Mouse (Mus musculus): Measurements from ENCODE around the gene Cfap43. TPM values are rescaled to one million over a fixed set of nuclear protein-coding genes. Genes with fewer than 3 reads are reported as not detected.
A peak's percentile ranks its signal among the peaks of the same experiment; 100 is the strongest.

Gene Cfap43
- polyA plus RNA-seq, 1 experiment from 2014 or later, result 0.19 TPM

DNA sequence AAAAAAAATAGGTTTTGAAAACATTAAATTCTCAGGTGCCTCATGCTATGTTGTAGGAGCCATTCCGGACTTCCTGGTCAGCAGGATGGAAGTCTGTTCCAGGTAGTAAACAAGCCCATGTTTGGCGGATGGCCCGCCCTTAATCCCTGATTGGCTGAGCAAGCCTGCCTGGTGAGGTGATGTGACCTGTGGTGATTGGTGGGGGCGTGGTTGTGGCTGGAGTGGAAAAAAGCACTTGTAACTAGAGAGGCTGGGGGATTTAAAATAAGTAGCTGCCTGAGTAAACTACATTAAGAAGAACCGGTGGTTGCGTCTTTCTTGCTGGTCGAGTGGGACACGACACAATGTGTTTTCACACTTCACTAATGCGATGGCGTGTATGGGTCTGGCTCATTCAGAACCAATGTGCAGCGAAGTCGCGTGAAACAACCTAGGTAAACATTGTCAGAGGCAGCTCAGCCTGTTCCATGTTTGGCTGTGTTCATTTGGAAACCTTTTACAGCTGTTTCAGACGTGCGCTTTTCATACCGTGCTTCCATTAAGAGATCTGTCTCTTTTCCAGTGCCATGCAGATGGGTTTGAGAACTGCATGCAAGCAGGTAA is 15.7 kb upstream of the Cfap43 start:
- no peaks in the 10 kb centered on the region for H3K36me3 ChIP-seq
- no peak overlapping the region for H3K9ac ChIP-seq
- no peak overlapping the region for H3K27ac ChIP-seq
- 68% methylated on average over 16 of the region's 16 CpGs for WGBS
- no peaks in the 10 kb centered on the region for H3K9me3 ChIP-seq
- ATAC-seq (ENCODE audit: insufficient number of reproducible peaks, insufficient read depth, low FRiP score, low TSS enrichment), result no peak
- no peak overlapping the region for H3K4me3 ChIP-seq
- H3K27me3 ChIP-seq, result 0 out of 2 replicates have a peak, but pooled peaks cover 3% of the 10 kb centered on the region
- H3K4me2 ChIP-seq (replicated peaks), result no peak overlapping the region
- H3K4me1 ChIP-seq, result peaks cover 8% of the 10 kb centered on the region; the same call in 1 of the 2 replicates

DNA sequence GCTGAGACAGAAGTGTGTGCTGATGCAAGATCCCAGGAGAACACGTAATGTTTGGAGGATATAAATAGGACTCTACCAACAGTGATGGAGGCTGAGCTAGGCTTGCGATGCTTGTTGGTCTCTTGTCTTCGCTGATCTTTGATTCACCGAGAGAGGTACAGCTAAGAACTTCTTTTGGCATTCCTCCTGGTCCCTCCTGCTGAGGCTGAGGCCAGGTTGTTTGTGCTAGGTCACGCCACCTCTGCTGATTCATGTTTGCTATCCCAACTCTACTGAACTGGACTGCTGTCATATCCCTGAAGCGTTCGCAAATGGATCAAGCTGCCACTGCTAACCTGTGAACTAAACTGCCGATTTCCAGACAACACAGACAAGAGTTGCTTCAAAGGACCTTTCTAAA is 15.1 kb upstream of the Cfap43 start:
- Histone ChIP-seq H3K27ac (no peak overlapping the region), H3K36me3 (no peaks in the 10 kb centered on the region), H3K27me3 (0 out of 2 replicates have a peak, but pooled peaks cover 3% of the 10 kb centered on the region), H3K4me2 (replicated peaks) (no peak overlapping the region), H3K9me3 (no peaks in the 10 kb centered on the region), H3K9ac (no peak overlapping the region), H3K4me1 (peaks cover 8% of the 10 kb centered on the region; the same call in 1 of the 2 replicates), H3K4me3 (no peak overlapping the region)
- 94% methylated on average over 8 of the region's 8 CpGs for WGBS
- ATAC-seq (ENCODE audit: insufficient number of reproducible peaks, insufficient read depth, low FRiP score, low TSS enrichment), result no peak

DNA sequence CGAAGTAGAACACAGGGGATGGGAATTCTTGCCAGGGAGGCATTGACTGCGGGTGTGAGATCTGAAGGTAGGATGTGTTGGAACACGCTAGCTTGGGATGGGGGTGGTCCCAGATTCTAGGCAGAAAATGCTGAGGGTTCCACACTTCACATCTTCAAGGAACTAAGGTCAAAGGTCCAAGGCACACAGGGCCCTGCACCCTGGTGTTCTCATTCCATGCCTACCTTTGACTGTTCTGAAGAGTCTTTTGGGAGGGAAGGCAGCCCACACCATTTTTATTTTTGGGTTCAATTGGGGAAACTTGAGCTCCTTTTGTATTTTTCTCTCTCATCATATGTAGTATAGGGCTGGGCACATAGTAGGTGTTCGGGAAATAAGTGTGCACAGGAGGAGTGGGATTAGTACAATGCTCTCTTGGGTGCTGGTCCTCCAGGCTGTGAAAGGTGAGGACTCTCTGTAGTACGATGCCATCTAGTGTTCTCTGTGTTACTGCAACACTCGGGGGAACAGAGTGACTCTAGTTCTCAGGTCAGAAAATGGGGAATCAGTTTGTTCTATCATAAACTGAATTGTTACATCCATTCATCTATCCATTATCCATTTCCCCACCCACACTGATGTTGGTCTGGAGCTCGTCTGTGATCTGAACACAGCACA is 13.0 kb upstream of the Cfap43 start:
- Histone ChIP-seq H3K4me3 (no peak overlapping the region), H3K4me1 (no peaks in the 10 kb centered on the region), H3K9ac (no peak overlapping the region), H3K27ac (no peak overlapping the region), H3K4me2 (replicated peaks) (no peak overlapping the region), H3K9me3 (no peaks in the 10 kb centered on the region), H3K27me3 (no peaks in the 10 kb centered on the region), H3K36me3 (no peaks in the 10 kb centered on the region)
- 43% methylated on average over 7 of the region's 7 CpGs for WGBS
- peak; percentile 62 for ATAC-seq (ENCODE audit: insufficient number of reproducible peaks, insufficient read depth, low FRiP score, low TSS enrichment)

DNA sequence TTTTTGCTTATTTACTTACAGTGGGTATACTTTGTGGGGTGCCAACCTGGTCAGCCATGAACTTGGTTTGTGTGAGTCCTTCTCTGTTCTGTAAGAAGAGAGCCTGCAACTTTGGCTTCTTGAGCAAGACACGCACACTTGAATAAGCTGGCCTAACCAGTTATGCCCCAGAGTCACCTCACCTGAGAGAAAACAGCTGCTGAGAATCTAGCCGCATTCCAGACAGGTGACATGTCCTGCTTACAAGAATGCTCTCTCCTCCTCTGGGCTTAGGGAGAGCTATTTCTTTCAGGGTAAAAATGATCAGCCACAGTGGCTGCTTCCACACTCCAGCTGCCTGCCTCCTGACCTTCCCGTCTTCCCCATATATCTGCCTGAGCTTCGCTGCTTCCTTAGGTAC is 10.0 kb upstream of the Cfap43 start:
- no peaks in the 10 kb centered on the region for H3K27me3 ChIP-seq
- H3K27ac ChIP-seq, result no peak overlapping the region
- no peak for ATAC-seq (ENCODE audit: insufficient number of reproducible peaks, insufficient read depth, low FRiP score, low TSS enrichment)
- H3K9ac ChIP-seq, result no peak overlapping the region
- H3K4me1 ChIP-seq, result no peaks in the 10 kb centered on the region
- no peaks in the 10 kb centered on the region for H3K36me3 ChIP-seq
- no peak overlapping the region for H3K4me2 ChIP-seq (replicated peaks)
- H3K4me3 ChIP-seq, result no peak overlapping the region
- no peaks in the 10 kb centered on the region for H3K9me3 ChIP-seq
- 66% methylated on average over 4 of the region's 4 CpGs for WGBS

DNA sequence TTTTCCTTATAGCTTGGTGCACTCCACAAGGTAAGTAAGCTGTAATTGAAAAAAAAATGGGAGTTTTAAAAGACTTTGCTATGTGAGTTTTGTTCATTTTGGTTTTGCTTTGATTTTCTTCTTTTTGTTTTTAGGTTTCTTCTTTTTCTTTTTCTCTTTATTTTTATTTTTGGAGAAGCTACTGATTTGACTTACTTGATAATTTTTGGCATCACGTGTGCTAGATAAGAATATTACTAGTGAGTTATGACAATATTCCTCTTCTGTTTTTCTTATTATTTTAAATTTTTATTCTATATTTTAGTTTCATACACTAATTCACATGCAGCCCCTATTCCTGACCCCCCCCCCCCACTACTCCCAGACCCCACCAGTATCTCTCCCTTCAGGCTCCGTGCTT is 7.9 kb upstream of the Cfap43 start:
- Histone ChIP-seq H3K27ac (no peak overlapping the region), H3K4me2 (replicated peaks) (no peak overlapping the region), H3K4me3 (no peak overlapping the region), H3K36me3 (no peaks in the 10 kb centered on the region), H3K9ac (no peak overlapping the region), H3K9me3 (no peaks in the 10 kb centered on the region), H3K4me1 (no peaks in the 10 kb centered on the region), H3K27me3 (no peaks in the 10 kb centered on the region)
- WGBS, result 87% methylated on average over 2 of the region's 2 CpGs
- ATAC-seq (ENCODE audit: insufficient number of reproducible peaks, insufficient read depth, low FRiP score, low TSS enrichment), result no peak

DNA sequence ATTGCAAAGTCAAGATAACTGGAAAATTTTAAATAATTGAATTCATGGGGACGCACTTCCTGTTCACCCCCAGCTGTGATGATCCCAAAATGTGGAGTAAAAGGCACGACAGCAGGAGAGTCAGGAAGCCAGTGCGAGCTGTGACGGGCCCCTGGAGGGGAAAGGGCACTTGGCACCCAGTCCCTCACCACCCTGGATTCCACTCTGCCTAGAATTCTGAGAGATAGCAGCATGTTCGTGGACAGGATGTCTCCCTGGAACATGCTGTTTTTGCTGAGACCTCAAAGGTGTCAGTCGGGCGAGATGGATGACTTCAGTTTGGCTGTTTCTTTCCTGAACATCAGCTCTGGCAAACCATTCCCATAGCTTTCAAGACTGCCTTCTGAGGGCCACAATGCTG is 6.7 kb upstream of the Cfap43 start:
- H3K36me3 ChIP-seq, result no peaks in the 10 kb centered on the region
- H3K9me3 ChIP-seq, result no peaks in the 10 kb centered on the region
- H3K27ac ChIP-seq, result no peak overlapping the region
- no peak for ATAC-seq (ENCODE audit: insufficient number of reproducible peaks, insufficient read depth, low FRiP score, low TSS enrichment)
- no peak overlapping the region for H3K4me2 ChIP-seq (replicated peaks)
- H3K4me1 ChIP-seq, result no peaks in the 10 kb centered on the region
- H3K27me3 ChIP-seq, result no peaks in the 10 kb centered on the region
- no peak overlapping the region for H3K4me3 ChIP-seq
- H3K9ac ChIP-seq, result no peak overlapping the region
- WGBS, result 72% methylated on average over 7 of the region's 7 CpGs

DNA sequence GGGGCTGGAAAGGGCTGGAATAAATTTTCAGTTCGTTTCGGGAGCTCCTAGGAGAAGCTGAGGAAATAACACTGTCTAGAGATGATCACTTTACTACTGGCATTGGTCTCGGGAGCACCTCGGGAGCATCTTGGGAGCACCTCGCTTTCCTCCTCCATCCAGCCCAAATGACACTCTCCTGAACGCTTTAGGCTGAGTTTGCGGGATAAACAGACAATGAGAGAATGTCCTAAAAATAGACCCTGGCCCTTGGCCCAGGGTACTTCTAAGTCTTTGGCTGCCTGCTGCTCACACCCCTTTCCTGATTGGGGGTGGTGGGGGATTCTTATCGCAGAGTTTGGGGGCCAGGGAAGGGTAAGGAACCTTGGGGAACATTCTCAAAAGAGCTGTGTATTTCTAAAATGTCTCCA is 884 bp upstream of the Cfap43 start:
- H3K4me3 ChIP-seq, result peak overlapping the region; percentile 80
- H3K27ac ChIP-seq, result peak overlapping the region; percentile 93
- peak overlapping the region; percentile 75 for H3K4me2 ChIP-seq (replicated peaks)
- peaks cover 20% of the 10 kb centered on the region for H3K4me1 ChIP-seq
- H3K36me3 ChIP-seq, result no peaks in the 10 kb centered on the region
- no peak for ATAC-seq (ENCODE audit: insufficient number of reproducible peaks, insufficient read depth, low FRiP score, low TSS enrichment)
- no peaks in the 10 kb centered on the region for H3K9me3 ChIP-seq
- WGBS, result 6% methylated on average over 8 of the region's 8 CpGs
- peak overlapping the region; percentile 88; the same call in 1 of the 2 replicates for H3K9ac ChIP-seq
- H3K27me3 ChIP-seq, result no peaks in the 10 kb centered on the region

DNA sequence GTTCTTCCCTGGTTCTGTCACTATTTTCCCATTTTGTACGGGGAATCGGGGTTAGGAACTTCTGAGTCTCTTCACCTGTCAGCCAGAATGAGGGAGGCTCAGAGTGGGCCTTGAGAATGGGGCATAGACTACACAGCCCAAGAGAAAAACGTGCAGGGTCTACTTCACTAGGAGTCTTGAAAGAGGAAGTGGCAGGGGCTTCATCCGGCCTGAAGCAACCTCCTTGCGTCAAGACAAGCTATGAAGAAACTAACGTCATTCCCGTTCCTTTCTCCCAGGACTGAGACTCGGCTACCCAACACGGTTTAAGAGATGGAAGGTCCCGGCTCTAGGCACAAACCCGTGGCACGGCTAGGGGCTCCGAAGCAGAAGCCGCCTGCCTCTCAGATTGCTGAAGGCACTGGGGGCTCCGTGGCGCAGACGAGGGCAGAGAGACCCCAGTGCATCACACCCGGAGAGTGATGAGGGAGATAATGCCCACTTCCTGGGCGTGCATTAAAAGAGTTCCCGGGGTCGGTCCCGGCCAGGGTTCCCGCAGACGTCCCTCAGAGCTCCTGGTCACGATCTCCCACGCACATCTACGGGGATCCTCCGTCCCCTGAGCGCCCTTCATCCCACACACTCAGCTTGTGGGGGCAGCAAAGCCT is 509 bp downstream of the Cfap43 start:
- WGBS, result 1% methylated on average over 29 of the region's 29 CpGs
- Histone ChIP-seq H3K27me3 (no peaks in the 10 kb centered on the region), H3K9ac (peak overlapping the region; percentile 88), H3K4me1 (peaks cover 20% of the 10 kb centered on the region), H3K36me3 (no peaks in the 10 kb centered on the region), H3K4me2 (replicated peaks) (peak overlapping the region; percentile 75), H3K9me3 (no peaks in the 10 kb centered on the region), H3K27ac (peak overlapping the region; percentile 93), H3K4me3 (peak overlapping the region; percentile 80)
- peak; percentile 12; the same call in 1 of the 2 replicates for ATAC-seq (ENCODE audit: insufficient number of reproducible peaks, insufficient read depth, low FRiP score, low TSS enrichment)

DNA sequence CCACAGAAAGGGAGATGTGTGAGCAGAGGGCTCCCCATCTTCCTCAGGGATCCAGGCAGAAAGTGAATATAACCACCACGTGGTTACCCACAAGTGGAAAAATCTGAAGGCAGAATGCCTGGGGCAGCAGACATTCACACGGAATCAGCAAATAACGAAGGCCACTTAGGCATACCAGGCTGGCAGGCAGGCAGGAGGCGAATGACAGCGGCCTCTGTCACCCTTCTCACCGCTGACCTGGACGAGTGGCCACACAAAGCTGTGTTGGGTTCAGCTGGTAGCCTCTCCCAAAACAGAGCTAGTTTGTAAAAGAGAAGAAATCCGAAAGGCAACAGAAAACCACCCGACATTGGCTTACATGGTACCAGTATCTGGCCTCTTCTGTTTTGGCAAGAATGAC is 1.1 kb downstream of the Cfap43 start:
- WGBS, result 17% methylated on average over 9 of the region's 9 CpGs
- H3K27ac ChIP-seq, result no peak overlapping the region
- H3K9me3 ChIP-seq, result no peaks in the 10 kb centered on the region
- H3K4me1 ChIP-seq, result peaks cover 20% of the 10 kb centered on the region
- no peak for ATAC-seq (ENCODE audit: insufficient number of reproducible peaks, insufficient read depth, low FRiP score, low TSS enrichment)
- H3K36me3 ChIP-seq, result no peaks in the 10 kb centered on the region
- H3K27me3 ChIP-seq, result no peaks in the 10 kb centered on the region
- peak overlapping the region; percentile 80 for H3K4me3 ChIP-seq
- H3K4me2 ChIP-seq (replicated peaks), result peak overlapping the region; percentile 75
- H3K9ac ChIP-seq, result peak overlapping the region; percentile 88

DNA sequence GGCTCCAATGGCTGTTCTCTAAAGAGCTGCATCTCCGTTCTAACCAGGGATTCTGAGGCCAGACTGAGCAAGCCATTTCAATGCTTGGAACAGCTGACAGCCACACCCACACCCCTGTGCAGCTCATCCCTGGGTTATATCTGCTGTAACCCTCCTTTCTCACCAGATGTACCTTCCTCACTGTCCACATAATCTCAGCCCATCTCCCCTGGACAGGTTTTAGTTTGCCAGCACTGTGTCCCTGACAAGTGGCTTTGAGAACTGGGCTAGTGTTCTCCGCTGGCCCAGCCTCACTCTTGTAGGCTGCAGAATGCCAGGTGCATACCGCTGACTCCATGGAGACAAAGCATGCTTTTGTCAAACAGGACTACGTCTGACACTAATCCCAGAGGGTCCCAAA is 1.7 kb downstream of the Cfap43 start:
- H3K4me3 ChIP-seq, result peak overlapping the region; percentile 80
- no peaks in the 10 kb centered on the region for H3K9me3 ChIP-seq
- peak overlapping the region; percentile 88; the same call in 1 of the 2 replicates for H3K9ac ChIP-seq
- peaks cover 20% of the 10 kb centered on the region for H3K4me1 ChIP-seq
- no peaks in the 10 kb centered on the region for H3K27me3 ChIP-seq
- H3K36me3 ChIP-seq, result no peaks in the 10 kb centered on the region
- no peak for ATAC-seq (ENCODE audit: insufficient number of reproducible peaks, insufficient read depth, low FRiP score, low TSS enrichment)
- H3K4me2 ChIP-seq (replicated peaks), result peak overlapping the region; percentile 75
- H3K27ac ChIP-seq, result no peak overlapping the region
- WGBS, result 28% methylated on average over 4 of the region's 4 CpGs

DNA sequence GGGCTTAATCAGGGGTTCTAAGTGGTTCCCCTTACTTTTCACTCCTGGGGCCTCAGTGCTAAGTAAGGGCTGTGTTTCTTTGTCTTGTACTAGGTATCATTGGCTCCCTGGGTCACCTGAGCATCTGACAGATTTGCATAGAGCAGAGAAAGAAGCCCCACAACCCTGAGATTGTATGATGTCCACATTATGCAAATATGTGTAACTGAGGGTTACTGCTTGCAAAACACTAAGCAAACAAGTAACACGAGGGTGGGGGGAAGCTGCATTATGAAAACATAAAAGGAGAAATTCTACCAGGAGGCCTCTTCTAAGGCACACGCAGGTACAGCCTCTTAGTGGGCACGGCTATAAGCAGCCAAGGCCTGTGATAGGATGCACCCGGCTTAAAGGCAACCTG is 3.8 kb downstream of the Cfap43 start:
- no peak overlapping the region for H3K27ac ChIP-seq
- no peak overlapping the region for H3K4me2 ChIP-seq (replicated peaks)
- no peaks in the 10 kb centered on the region for H3K9me3 ChIP-seq
- ATAC-seq (ENCODE audit: insufficient number of reproducible peaks, insufficient read depth, low FRiP score, low TSS enrichment), result no peak
- H3K36me3 ChIP-seq, result peaks cover 8% of the 10 kb centered on the region; the same call in 1 of the 2 replicates
- no peak overlapping the region for H3K4me3 ChIP-seq
- peaks cover 30% of the 10 kb centered on the region for H3K4me1 ChIP-seq
- H3K9ac ChIP-seq, result no peak overlapping the region
- WGBS, result 83% methylated on average over 4 of the region's 4 CpGs
- no peaks in the 10 kb centered on the region for H3K27me3 ChIP-seq

DNA sequence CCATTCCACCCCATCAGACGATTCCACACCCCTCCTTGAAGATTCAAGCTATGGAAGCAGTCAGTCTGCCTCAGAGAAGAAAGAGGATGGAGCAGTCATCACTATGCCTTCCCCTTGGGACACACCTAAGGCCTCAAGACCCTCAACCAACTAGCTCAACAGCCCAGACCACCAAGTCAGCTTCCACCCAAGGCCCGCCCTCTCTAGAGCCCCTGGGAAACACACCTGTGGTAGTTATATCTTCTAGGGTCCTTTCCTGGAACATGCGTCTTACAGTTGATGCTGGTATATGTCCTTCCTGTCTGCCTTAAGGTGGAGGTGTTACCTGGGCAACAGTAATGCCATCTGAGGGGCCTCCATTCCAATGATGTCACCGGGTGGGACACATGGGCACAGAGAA is 4.9 kb downstream of the Cfap43 start:
- Histone ChIP-seq H3K4me3 (no peak overlapping the region), H3K27ac (no peak overlapping the region), H3K36me3 (peaks cover 8% of the 10 kb centered on the region; the same call in 1 of the 2 replicates), H3K4me1 (peaks cover 35% of the 10 kb centered on the region), H3K9me3 (no peaks in the 10 kb centered on the region), H3K9ac (no peak overlapping the region), H3K27me3 (no peaks in the 10 kb centered on the region), H3K4me2 (replicated peaks) (no peak overlapping the region)
- 89% methylated on average over 4 of the region's 4 CpGs for WGBS
- ATAC-seq (ENCODE audit: insufficient number of reproducible peaks, insufficient read depth, low FRiP score, low TSS enrichment), result no peak

Data from embryonic facial prominence, embryonic 12.5 days (tissue).